Mouse (Mus musculus): ENCODE data around the gene Mbtps2. TPM values are rescaled to one million over a fixed set of nuclear protein-coding genes. Genes with fewer than 3 reads are reported as not detected.

Mbtps2 gene
- polyA plus RNA-seq, 1 experiment from 2014 or later, result 35.7 TPM

DNA sequence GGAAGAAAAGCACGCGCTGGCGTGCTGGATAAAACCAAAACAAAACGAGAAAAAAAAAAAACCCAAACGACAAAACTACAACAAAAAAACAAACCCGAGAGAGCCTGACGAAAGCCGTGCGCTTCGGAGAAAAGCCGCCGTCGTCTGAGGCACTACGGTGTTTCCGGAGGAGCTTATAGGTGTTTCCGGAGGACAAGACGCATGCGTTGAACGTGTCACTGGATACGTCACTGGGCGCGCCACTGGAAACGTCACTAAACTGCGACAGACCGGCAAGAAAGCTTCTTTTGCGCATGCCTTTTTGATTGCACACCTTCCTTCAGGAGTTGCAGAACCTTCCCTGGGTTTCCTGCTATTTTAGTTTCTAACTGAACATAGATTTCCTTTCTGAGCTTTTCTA lies 29.7 kb downstream of the Mbtps2 start, which contains the start of gene Yy2:
Gene Yy2, minus strand, starts transcription at position 146 of the 400 bp plus-strand sequence.
- WGBS, result 89% methylated on average over 26 of the region's 26 CpGs
- no peak within 1 kb of the TSS for H3K4me2 ChIP-seq (replicated peaks)
- H3K36me3 ChIP-seq (replicated peaks; ENCODE audit: control insufficient read depth, insufficient read depth), result no peaks in the 10 kb centered on the region; the same call in 1 of the 2 replicates
- no peaks in the 10 kb centered on the region for H3K27me3 ChIP-seq (ENCODE audit: control insufficient read depth, insufficient read depth, low read length)
- H3K9ac ChIP-seq, result no peak within 1 kb of the TSS
- ATAC-seq (ENCODE audit: low FRiP score), result no peak
- no peak within 1 kb of the TSS for H3K27ac ChIP-seq
- no peaks in the 10 kb centered on the region for H3K4me1 ChIP-seq (replicated peaks; ENCODE audit: control insufficient read depth, insufficient read depth, low read length)
- DNase-seq (ENCODE audit: low spot score), result no peak
- H3K9me3 ChIP-seq (ENCODE audit: control insufficient read depth, low read length), result no peaks in the 10 kb centered on the region
- H3K4me3 ChIP-seq (replicated peaks; ENCODE audit: low read length), result no peak within 1 kb of the TSS

DNA sequence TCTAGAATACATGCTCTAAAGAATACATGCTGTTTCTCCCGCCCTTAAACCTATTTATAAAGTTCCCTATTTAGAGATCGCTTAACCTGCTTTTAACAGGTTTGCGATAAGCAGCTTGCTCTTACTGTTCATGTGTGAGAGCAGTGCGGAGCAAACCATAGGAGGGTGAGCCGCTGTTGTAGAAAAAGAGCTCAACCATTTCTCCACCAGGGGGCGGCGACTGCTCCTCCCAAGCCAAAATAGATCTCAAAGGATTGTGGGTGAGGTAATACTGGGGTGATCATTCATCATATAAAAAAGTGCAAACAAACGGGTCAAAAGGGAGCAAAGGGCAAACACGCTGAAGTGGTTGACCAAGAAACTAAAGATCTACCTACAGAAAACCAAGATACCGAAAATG lies 34.7 kb downstream of the Mbtps2 start:
- Histone ChIP-seq H3K9me3 (ENCODE audit: control insufficient read depth, low read length) (no peaks in the 10 kb centered on the region), H3K4me3 (replicated peaks; ENCODE audit: low read length) (no peak overlapping the region), H3K27ac (no peak overlapping the region), H3K9ac (no peak overlapping the region), H3K4me1 (replicated peaks; ENCODE audit: control insufficient read depth, insufficient read depth, low read length) (no peaks in the 10 kb centered on the region), H3K27me3 (ENCODE audit: control insufficient read depth, insufficient read depth, low read length) (no peaks in the 10 kb centered on the region), H3K36me3 (replicated peaks; ENCODE audit: control insufficient read depth, insufficient read depth) (no peaks in the 10 kb centered on the region; the same call in 1 of the 2 replicates), H3K4me2 (replicated peaks) (no peak overlapping the region)
- ATAC-seq (ENCODE audit: low FRiP score) (no peak), DNase-seq (ENCODE audit: low spot score) (no peak)
- 86% methylated on average over 10 of the region's 10 CpGs for WGBS

DNA sequence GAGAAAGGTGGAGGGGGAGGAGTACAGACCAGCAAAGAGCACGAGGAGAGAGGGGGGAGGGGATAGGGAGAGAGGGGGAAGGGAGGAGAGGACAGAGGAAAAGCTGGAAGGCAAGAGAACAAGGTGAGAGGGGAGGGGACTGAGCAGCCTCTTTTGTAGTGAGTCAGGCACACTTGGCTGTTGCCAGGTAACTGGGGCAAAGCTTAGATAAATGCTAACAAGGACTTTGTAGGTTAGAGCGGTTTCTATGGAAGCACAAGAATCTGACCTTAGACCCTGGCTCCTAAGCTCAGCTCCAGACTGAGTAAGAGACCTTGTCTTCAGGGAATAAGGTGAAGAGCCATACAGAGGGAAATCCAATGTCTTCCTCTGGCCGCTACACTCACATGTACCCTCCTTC lies 51.4 kb downstream of the Mbtps2 start:
- Histone ChIP-seq H3K4me1 (replicated peaks; ENCODE audit: control insufficient read depth, insufficient read depth, low read length) (no peaks in the 10 kb centered on the region), H3K4me3 (replicated peaks; ENCODE audit: low read length) (no peak overlapping the region), H3K27ac (no peak overlapping the region), H3K9ac (no peak overlapping the region), H3K9me3 (ENCODE audit: control insufficient read depth, low read length) (no peaks in the 10 kb centered on the region), H3K27me3 (ENCODE audit: control insufficient read depth, insufficient read depth, low read length) (no peaks in the 10 kb centered on the region), H3K36me3 (replicated peaks; ENCODE audit: control insufficient read depth, insufficient read depth) (no peaks in the 10 kb centered on the region), H3K4me2 (replicated peaks) (no peak overlapping the region)
- 15% methylated on average over 3 of the region's 3 CpGs for WGBS
- DNase-seq (ENCODE audit: low spot score) (no peak), ATAC-seq (ENCODE audit: low FRiP score) (peak; percentile 59)

DNA sequence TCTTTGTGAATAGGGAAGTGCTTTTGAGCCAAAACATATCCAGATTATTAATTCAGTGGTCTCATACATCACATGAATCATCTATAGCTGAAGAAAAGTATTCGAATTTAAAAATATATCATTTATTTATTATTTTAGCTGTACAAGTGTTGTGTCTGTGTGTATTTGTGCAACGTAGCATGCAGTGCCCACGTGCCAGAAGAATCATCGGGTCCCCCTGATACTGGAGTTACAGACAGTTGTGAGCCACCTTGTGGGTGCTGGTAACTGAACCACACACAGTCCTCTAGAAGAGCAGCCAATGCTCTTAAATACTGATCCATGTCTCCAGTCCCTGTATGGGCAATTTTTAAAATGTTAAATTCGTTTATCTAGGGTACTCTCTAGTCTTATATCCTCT lies 92.1 kb downstream of the Mbtps2 start:
- Histone ChIP-seq H3K9ac (no peak overlapping the region), H3K27me3 (ENCODE audit: control insufficient read depth, insufficient read depth, low read length) (no peaks in the 10 kb centered on the region), H3K9me3 (ENCODE audit: control insufficient read depth, low read length) (no peaks in the 10 kb centered on the region), H3K4me2 (replicated peaks) (no peak overlapping the region), H3K4me3 (replicated peaks; ENCODE audit: low read length) (no peak overlapping the region), H3K4me1 (replicated peaks; ENCODE audit: control insufficient read depth, insufficient read depth, low read length) (no peaks in the 10 kb centered on the region), H3K27ac (no peak overlapping the region), H3K36me3 (replicated peaks; ENCODE audit: control insufficient read depth, insufficient read depth) (no peaks in the 10 kb centered on the region)
- ATAC-seq (ENCODE audit: low FRiP score) (no peak), DNase-seq (ENCODE audit: low spot score) (no peak)
- WGBS, result 69% methylated on average over 5 of the region's 5 CpGs

DNA sequence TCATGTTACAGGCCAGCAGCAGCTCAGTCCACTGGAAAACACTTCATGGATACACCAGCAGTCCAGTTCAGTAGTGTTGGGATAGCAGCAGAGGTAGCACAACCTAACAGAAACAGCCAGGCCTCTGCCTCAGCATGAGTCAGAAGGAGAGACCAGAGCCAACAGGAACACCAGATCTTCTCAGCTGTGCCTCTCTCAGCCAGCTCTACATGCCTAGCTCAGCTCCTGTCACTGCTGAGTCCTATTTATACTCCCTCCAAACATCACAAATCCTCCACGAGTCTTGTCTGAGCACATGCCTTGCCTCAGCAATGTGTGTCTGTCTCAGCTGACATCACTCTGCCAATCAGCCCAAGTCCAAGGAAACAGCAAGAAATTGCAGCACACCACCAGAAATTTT lies 94.0 kb downstream of the Mbtps2 start:
- no peaks in the 10 kb centered on the region for H3K9me3 ChIP-seq (ENCODE audit: control insufficient read depth, low read length)
- no peak overlapping the region for H3K9ac ChIP-seq
- no peak overlapping the region for H3K27ac ChIP-seq
- H3K36me3 ChIP-seq (replicated peaks; ENCODE audit: control insufficient read depth, insufficient read depth), result no peaks in the 10 kb centered on the region
- H3K4me2 ChIP-seq (replicated peaks), result no peak overlapping the region
- H3K4me1 ChIP-seq (replicated peaks; ENCODE audit: control insufficient read depth, insufficient read depth, low read length), result no peaks in the 10 kb centered on the region
- H3K4me3 ChIP-seq (replicated peaks; ENCODE audit: low read length), result no peak overlapping the region
- ATAC-seq (ENCODE audit: low FRiP score) (no peak), DNase-seq (ENCODE audit: low spot score) (no peak)
- H3K27me3 ChIP-seq (ENCODE audit: control insufficient read depth, insufficient read depth, low read length), result no peaks in the 10 kb centered on the region
- WGBS, result 78% methylated on average over 1 of the region's 1 CpGs

DNA sequence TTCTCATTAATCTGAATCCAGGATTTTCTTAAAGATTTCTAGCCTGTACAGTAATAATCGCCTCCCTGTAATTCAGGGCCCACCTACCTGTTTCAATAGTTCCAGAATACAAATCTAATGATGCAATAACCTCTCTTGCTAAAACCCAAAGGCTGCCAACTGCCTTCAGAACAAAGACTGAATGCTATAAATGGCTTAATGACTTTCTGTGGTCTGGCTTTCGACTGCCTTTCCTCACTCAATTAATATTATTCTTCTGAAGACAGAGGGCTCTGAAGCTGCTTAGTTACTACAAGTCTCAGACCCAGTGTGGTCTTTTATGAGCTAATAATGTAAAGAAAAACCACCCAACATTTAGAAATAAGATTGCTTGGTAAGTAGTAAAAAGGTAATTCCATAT lies 96.6 kb downstream of the Mbtps2 start:
- H3K27ac ChIP-seq, result no peak overlapping the region
- no peak overlapping the region for H3K4me3 ChIP-seq (replicated peaks; ENCODE audit: low read length)
- no peaks in the 10 kb centered on the region for H3K27me3 ChIP-seq (ENCODE audit: control insufficient read depth, insufficient read depth, low read length)
- no peak for ATAC-seq (ENCODE audit: low FRiP score)
- H3K36me3 ChIP-seq (replicated peaks; ENCODE audit: control insufficient read depth, insufficient read depth), result no peaks in the 10 kb centered on the region
- no peak overlapping the region for H3K9ac ChIP-seq
- H3K9me3 ChIP-seq (ENCODE audit: control insufficient read depth, low read length), result no peaks in the 10 kb centered on the region
- H3K4me2 ChIP-seq (replicated peaks), result no peak overlapping the region
- DNase-seq (ENCODE audit: low spot score), result no peak
- no peaks in the 10 kb centered on the region for H3K4me1 ChIP-seq (replicated peaks; ENCODE audit: control insufficient read depth, insufficient read depth, low read length)
- 63% methylated on average over 2 of the region's 2 CpGs for WGBS

DNA sequence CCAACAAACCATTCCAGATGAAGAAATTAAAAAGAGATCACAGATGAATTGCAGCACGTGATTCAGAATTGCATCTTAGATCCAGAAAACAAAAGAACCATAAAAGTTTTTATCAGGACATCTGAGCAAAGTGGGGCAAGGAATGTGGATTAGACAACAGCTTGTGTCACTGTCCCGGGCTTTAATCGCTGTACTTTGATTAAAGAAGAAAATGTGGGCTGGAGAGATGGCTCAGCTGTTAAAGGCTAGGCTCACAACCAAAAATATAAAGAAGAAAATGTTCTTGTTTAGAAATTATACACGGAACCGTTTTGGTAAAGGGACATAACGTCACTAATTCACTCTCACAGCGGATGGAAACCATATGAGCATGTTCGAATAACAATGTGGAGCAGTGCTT lies 98.5 kb downstream of the Mbtps2 start:
- Histone ChIP-seq H3K27ac (no peak overlapping the region), H3K27me3 (ENCODE audit: control insufficient read depth, insufficient read depth, low read length) (no peaks in the 10 kb centered on the region), H3K36me3 (replicated peaks; ENCODE audit: control insufficient read depth, insufficient read depth) (no peaks in the 10 kb centered on the region), H3K4me2 (replicated peaks) (no peak overlapping the region), H3K9ac (no peak overlapping the region), H3K4me3 (replicated peaks; ENCODE audit: low read length) (no peak overlapping the region), H3K9me3 (ENCODE audit: control insufficient read depth, low read length) (no peaks in the 10 kb centered on the region), H3K4me1 (replicated peaks; ENCODE audit: control insufficient read depth, insufficient read depth, low read length) (no peaks in the 10 kb centered on the region)
- DNase-seq (ENCODE audit: low spot score) (no peak), ATAC-seq (ENCODE audit: low FRiP score) (no peak)
- 85% methylated on average over 8 of the region's 8 CpGs for WGBS

DNA sequence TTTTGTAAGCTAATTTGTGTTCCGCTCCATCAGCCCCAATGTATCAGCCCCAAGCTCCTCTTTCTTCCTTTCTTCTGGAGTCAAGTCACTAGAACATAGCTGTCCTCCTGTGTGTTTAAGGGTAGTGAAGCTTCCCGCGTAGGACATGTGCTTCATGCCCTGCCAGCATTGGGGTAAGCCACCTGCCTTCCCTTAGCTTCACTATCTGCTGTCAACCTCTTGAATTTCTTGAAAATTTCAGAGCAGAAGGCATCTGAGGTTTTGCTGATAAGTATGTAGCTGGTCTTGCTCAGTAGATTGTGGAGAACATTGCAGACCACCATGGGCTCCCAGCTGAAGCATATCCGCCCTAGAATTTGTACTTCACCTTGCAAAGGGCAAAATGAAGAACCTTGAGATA lies 105.4 kb downstream of the Mbtps2 start:
- Histone ChIP-seq H3K27ac (no peak overlapping the region), H3K4me3 (replicated peaks; ENCODE audit: low read length) (no peak overlapping the region), H3K9ac (no peak overlapping the region), H3K27me3 (ENCODE audit: control insufficient read depth, insufficient read depth, low read length) (no peaks in the 10 kb centered on the region), H3K36me3 (replicated peaks; ENCODE audit: control insufficient read depth, insufficient read depth) (no peaks in the 10 kb centered on the region), H3K4me2 (replicated peaks) (no peak overlapping the region), H3K9me3 (ENCODE audit: control insufficient read depth, low read length) (no peaks in the 10 kb centered on the region), H3K4me1 (replicated peaks; ENCODE audit: control insufficient read depth, insufficient read depth, low read length) (peaks cover 6% of the 10 kb centered on the region; the same call in 1 of the 2 replicates)
- ATAC-seq (ENCODE audit: low FRiP score) (no peak), DNase-seq (ENCODE audit: low spot score) (no peak)
- 80% methylated on average over 4 of the region's 4 CpGs for WGBS

DNA sequence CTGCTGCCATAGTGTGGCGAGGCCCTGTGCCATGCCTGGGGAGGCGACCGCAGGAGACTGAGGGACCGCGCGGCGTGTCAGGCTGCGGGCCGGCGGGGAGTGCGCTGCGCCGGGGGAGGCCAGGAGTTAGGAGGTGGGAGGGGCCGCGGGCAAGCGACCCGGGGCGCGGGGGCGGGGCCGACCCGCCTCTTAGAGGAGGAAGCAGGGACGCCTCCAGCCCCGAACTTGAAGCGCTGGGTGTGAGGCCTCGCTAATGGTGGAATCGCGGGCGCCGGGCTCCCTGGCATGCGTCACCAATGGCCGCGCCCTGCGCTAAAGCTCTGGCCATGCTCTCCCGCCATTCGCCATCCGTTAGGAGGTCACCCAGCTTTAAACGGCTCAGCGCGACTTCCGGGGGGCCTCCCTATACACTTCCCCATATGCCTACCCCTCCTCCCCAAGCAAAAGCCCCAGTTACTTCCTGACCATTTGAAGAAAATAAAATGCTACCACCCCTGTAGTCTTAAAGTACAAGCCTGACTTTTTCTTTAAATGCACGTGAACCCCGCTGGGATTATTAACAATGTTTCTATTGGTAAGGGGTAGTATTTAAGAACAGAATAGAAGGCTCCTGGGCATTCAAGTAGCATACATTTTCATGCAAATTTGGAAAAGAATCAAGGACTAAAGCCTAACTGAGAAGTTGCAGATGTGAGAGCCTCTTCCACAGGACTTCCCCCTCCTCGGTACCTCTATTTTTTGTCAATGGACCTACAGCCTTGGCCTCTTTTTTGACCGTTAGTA lies 106.4 kb downstream of the Mbtps2 start, which contains the start of gene Sms:
Gene Sms, minus strand, starts transcription at position 344 of the 783 bp plus-strand sequence.
- DNase-seq (ENCODE audit: low spot score) (peak; percentile 50), ATAC-seq (ENCODE audit: low FRiP score) (peak; percentile 92)
- 23% methylated on average over 34 of the region's 45 CpGs for WGBS
- H3K36me3 ChIP-seq (replicated peaks; ENCODE audit: control insufficient read depth, insufficient read depth), result no peaks in the 10 kb centered on the region
- peaks cover 6% of the 10 kb centered on the region; the same call in 1 of the 2 replicates for H3K4me1 ChIP-seq (replicated peaks; ENCODE audit: control insufficient read depth, insufficient read depth, low read length)
- H3K27me3 ChIP-seq (ENCODE audit: control insufficient read depth, insufficient read depth, low read length), result no peaks in the 10 kb centered on the region
- peak within 1 kb of the TSS; percentile 85 for H3K9ac ChIP-seq
- H3K27ac ChIP-seq, result peak within 1 kb of the TSS; percentile 95
- H3K4me3 ChIP-seq (replicated peaks; ENCODE audit: low read length), result peak within 1 kb of the TSS; percentile 63
- no peaks in the 10 kb centered on the region for H3K9me3 ChIP-seq (ENCODE audit: control insufficient read depth, low read length)
- peak within 1 kb of the TSS; percentile 50 for H3K4me2 ChIP-seq (replicated peaks)

All from hindbrain, embryonic 14.5 days (tissue).